12 mouse cellular contexts compared by ENCODE assay signal in the genomic region with DNA sequence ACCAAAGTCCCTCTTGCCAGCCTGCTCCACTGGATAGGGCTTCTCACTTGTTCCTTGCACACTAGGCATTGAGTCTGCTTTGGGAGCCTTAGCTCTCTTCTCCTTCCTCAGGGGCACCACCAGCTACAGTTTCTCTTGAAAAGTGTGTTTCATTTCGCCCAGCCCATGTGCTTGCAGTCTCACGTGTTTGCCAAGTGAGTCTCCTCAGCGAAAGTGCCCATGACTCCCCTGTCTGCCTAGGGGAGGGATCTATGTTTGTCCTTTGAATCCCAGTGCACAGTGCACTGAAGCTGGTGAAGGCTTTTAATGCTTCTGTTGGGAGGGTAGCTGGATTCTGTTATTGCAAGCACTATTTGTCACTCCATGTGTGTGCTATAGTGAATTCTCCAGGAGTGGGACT.
A peak's percentile ranks its signal among the peaks of the same experiment; 100 is the strongest.
DNase-seq lines count a peak whose midpoint lies in the region; ATAC-seq and TF ChIP-seq lines count a peak whose summit lies in the region.
"Had no signal": no experiment of that assay in that cellular context is flagged by ENCODE, and none has a peak within 500 bp of the region (broad histone marks: within the 10 kb centered on the region; RNA-seq: fewer than 3 reads in every experiment).

No protein-coding gene starts in this region.

- no peak for DNase-seq in frontal cortex, postnatal 25 days (ENCODE audit: low spot score in 2 of 2)
- DNase-seq in liver, adult 2 months (ENCODE audit: extremely low read depth, low read depth, low spot score): peak; percentile 57
- no peak for DNase-seq in liver
- DNase-seq in right cerebral cortex, postnatal 14 days: no peak
- DNase-seq in gastrocnemius, postnatal 25 days: no peak
- DNase-seq: B cell, adult 2 months; gastrocnemius, postnatal 14 days had no signal

- H3K9ac ChIP-seq in liver, adult 2 months (ENCODE audit: low read depth, low read length): no peak overlapping the region
- H3K9ac ChIP-seq in intestine, embryonic 16.5 days (ENCODE audit: low read depth, low read length): no peak overlapping the region
- H3K9ac ChIP-seq in liver, embryonic 16.5 days (ENCODE audit: low read depth, low read length): no peak overlapping the region
- H3K9ac ChIP-seq: stomach, embryonic 15.5 days had no signal

- no peak for TF ChIP-seq POLR2A in liver, adult 2 months (IDR thresholded peaks at IDR 0.05; ENCODE audit: extremely low read depth, insufficient read depth, low read length)

- H3K27ac ChIP-seq in liver, adult 2 months (replicated peaks; ENCODE audit: insufficient read depth, low read depth, low read length): no peak overlapping the region
- H3K27ac ChIP-seq in intestine, embryonic 16.5 days (ENCODE audit: low read length): no peak overlapping the region
- peak overlapping the region; percentile 18 for H3K27ac ChIP-seq in liver, embryonic 16.5 days (ENCODE audit: low read length)
- H3K27ac ChIP-seq: stomach, embryonic 15.5 days had no signal

- no peak for TF ChIP-seq CTCF in liver, adult 2 months (IDR thresholded peaks at IDR 0.05; ENCODE audit: low read depth, low read length)

- ATAC-seq in frontal cortex, adult (ENCODE audit: low TSS enrichment): peak; percentile 44; the same call in 1 of the 2 replicates
- ATAC-seq in intestine, embryonic 16.5 days: peak; percentile 71
- ATAC-seq in liver, embryonic 16.5 days (ENCODE audit: low read depth): no peak
- ATAC-seq: Patski had no signal

- H3K9me3 ChIP-seq in intestine, embryonic 16.5 days (ENCODE audit: control insufficient read depth, low read length): no peaks in the 10 kb centered on the region
- no peaks in the 10 kb centered on the region for H3K9me3 ChIP-seq in liver, embryonic 16.5 days (replicated peaks; ENCODE audit: control insufficient read depth, low read length)
- H3K9me3 ChIP-seq: stomach, embryonic 15.5 days had no signal

- WGBS in liver, adult 2 months: 40% methylated on average over 3 of the region's 3 CpGs
- 50% methylated on average over 3 of the region's 3 CpGs for WGBS in intestine, embryonic 16.5 days
- 59% methylated on average over 3 of the region's 3 CpGs for WGBS in liver, embryonic 16.5 days (ENCODE audit: insufficient replicate concordance)

- H3K4me3 ChIP-seq in liver, adult 2 months (ENCODE audit: insufficient read depth, low read depth, low read length): no peak overlapping the region
- H3K4me3 ChIP-seq in intestine, embryonic 16.5 days (ENCODE audit: low read length): no peak overlapping the region
- no peak overlapping the region for H3K4me3 ChIP-seq in liver, embryonic 16.5 days (ENCODE audit: low read depth, low read length)
- H3K4me3 ChIP-seq: stomach, embryonic 15.5 days had no signal

- H3K4me2 ChIP-seq in intestine, embryonic 16.5 days (ENCODE audit: low read depth, low read length): no peak overlapping the region
- H3K4me2 ChIP-seq in liver, embryonic 16.5 days (ENCODE audit: low read depth, low read length): no peak overlapping the region
- H3K4me2 ChIP-seq: stomach, embryonic 15.5 days had no signal

- no peaks in the 10 kb centered on the region for H3K27me3 ChIP-seq in liver, adult 2 months (ENCODE audit: control insufficient read depth, insufficient read depth, low read length)
- H3K27me3 ChIP-seq in intestine, embryonic 16.5 days (replicated peaks; ENCODE audit: control insufficient read depth, insufficient read depth, low read length): no peaks in the 10 kb centered on the region
- no peaks in the 10 kb centered on the region for H3K27me3 ChIP-seq in liver, embryonic 16.5 days (ENCODE audit: control insufficient read depth, insufficient read depth, low read depth, low read length)
- H3K27me3 ChIP-seq: Patski; stomach, embryonic 15.5 days had no signal

- peaks cover 2% of the 10 kb centered on the region; the same call in 1 of the 2 replicates for H3K79me2 ChIP-seq in liver, adult 2 months (ENCODE audit: control insufficient read depth, insufficient read depth, low read length)

- H3K36me3 ChIP-seq in liver, adult 2 months (ENCODE audit: control insufficient read depth, insufficient read depth, low read length): no peaks in the 10 kb centered on the region
- no peaks in the 10 kb centered on the region for H3K36me3 ChIP-seq in intestine, embryonic 16.5 days (ENCODE audit: control insufficient read depth, insufficient read depth, low read length)
- H3K36me3 ChIP-seq in liver, embryonic 16.5 days (ENCODE audit: control insufficient read depth, insufficient read depth): no peaks in the 10 kb centered on the region
- H3K36me3 ChIP-seq: stomach, embryonic 15.5 days had no signal

- peaks cover 5% of the 10 kb centered on the region for H3K4me1 ChIP-seq in liver, adult 2 months (ENCODE audit: control insufficient read depth, insufficient read depth, low read length)
- peaks cover 7% of the 10 kb centered on the region; the same call in 1 of the 2 replicates for H3K4me1 ChIP-seq in intestine, embryonic 16.5 days (ENCODE audit: control insufficient read depth, insufficient read depth, low read length)
- H3K4me1 ChIP-seq in liver, embryonic 16.5 days (ENCODE audit: control insufficient read depth, low read depth, low read length): peaks cover 30% of the 10 kb centered on the region
